Mouse (Mus musculus) heart, embryonic 10.5 days (tissue): ENCODE data around the gene Bahcc1. TPM values are rescaled to one million over a fixed set of nuclear protein-coding genes. Genes with fewer than 3 reads are reported as not detected.

Experiments used
- DNase-seq: peaks from one replicate; pipeline ENCODE4 v3.0.0-alpha.2; 2017; ENCODE audit warnings: low spot score
- H3K27ac ChIP-seq: fragments of 300-500 bp; sonication (generic); 2 replicates; pipeline ENCODE4 v1.5.1; 2016; ENCODE audit warnings: mild to moderate bottlenecking
- H3K27me3 ChIP-seq: fragments of 300-500 bp; sonication (generic); 2 replicates; pipeline ENCODE4 v1.6.1; 2016; ENCODE audit warnings: mild to moderate bottlenecking; ENCODE audit not compliant: poor library complexity, insufficient read depth, severe bottlenecking
- H3K36me3 ChIP-seq: fragments of 300-500 bp; sonication (generic); 2 replicates; pipeline ENCODE4 v1.6.1; 2016; ENCODE audit warnings: mild to moderate bottlenecking, moderate library complexity
- H3K4me1 ChIP-seq: fragments of 300-500 bp; sonication (generic); 2 replicates; pipeline ENCODE4 v1.6.1; 2016; ENCODE audit warnings: mild to moderate bottlenecking
- H3K4me3 ChIP-seq: fragments of 300-500 bp; sonication (generic); 2 replicates; pipeline ENCODE4 v1.5.1; 2016; ENCODE audit warnings: mild to moderate bottlenecking, moderate library complexity
- H3K9me3 ChIP-seq: fragments of 300-500 bp; sonication (generic); 2 replicates; pipeline ENCODE4 v1.6.1; 2016; ENCODE audit warnings: mild to moderate bottlenecking, moderate library complexity
- WGBS: fragments of 180-500 bp; shearing (Covaris S2); methylation state at CpG from one replicate; pipeline ENCODE4 v1.1.7; 2016; 5-methylcytosine and 5-hydroxymethylcytosine counted together
- polyA plus RNA-seq: library from polyadenylated mRNA; unstranded; fragments of >200 nt; fragmentation: Nextera tagmentation; extraction: Ambion mirVana; gene quantifications from 2 replicates; pipeline ENCODE4 v1.2.1, GENCODE M21; 2016

The Bahcc1 gene
- 7.7 and 12.9 TPM in 2 replicates for polyA plus RNA-seq

- WGBS = 2% methylated on average over 36 of the region's 36 CpGs
Observed at GRCm38 (mm10) chr11:120232230-120233097, at the start of gene Bahcc1. Gene Bahcc1 (plus strand): TSS chr11:120232947.

GRCm38 (mm10) chr11:120183180-120183579 lies 49.6 kb upstream of the Bahcc1 start:
- DNase-seq = no peak
- peak overlapping the region; percentile 99; the same call in 1 of the 2 replicates for H3K27ac ChIP-seq
- peaks cover 58% of the 10 kb centered on the region for H3K4me1 ChIP-seq
- H3K27me3 ChIP-seq = no peaks in the 10 kb centered on the region
- no peaks in the 10 kb centered on the region for H3K9me3 ChIP-seq
- peak overlapping the region; percentile 95 for H3K4me3 ChIP-seq
- 13% methylated on average over 1 of the region's 1 CpGs for WGBS
- peaks cover 16% of the 10 kb centered on the region for H3K36me3 ChIP-seq

More at GRCm38 (mm10) chr11:120232230-120233097, at the start of gene Bahcc1:
- peak; percentile 100 for DNase-seq
- no peaks in the 10 kb centered on the region for H3K27me3 ChIP-seq
- no peaks in the 10 kb centered on the region for H3K9me3 ChIP-seq
- H3K4me3 ChIP-seq = peak within 1 kb of the TSS; percentile 89
- H3K27ac ChIP-seq = peak within 1 kb of the TSS; percentile 99
- peaks cover 7% of the 10 kb centered on the region; the same call in 1 of the 2 replicates for H3K36me3 ChIP-seq
- peaks cover 49% of the 10 kb centered on the region for H3K4me1 ChIP-seq

GRCm38 (mm10) chr11:120183708-120184107 lies 49.0 kb upstream of the Bahcc1 start:
- Histone ChIP-seq H3K4me3 (peak overlapping the region; percentile 95), H3K27ac (peak overlapping the region; percentile 99), H3K36me3 (peaks cover 17% of the 10 kb centered on the region), H3K27me3 (no peaks in the 10 kb centered on the region), H3K4me1 (peaks cover 57% of the 10 kb centered on the region), H3K9me3 (no peaks in the 10 kb centered on the region)
- no peak for DNase-seq
- 26% methylated on average over 11 of the region's 11 CpGs for WGBS

GRCm38 (mm10) chr11:120184371-120185315 lies 48.1 kb upstream of the Bahcc1 start:
- Histone ChIP-seq H3K36me3 (peaks cover 17% of the 10 kb centered on the region), H3K27me3 (no peaks in the 10 kb centered on the region), H3K4me3 (peak overlapping the region; percentile 95), H3K9me3 (no peaks in the 10 kb centered on the region), H3K4me1 (peaks cover 55% of the 10 kb centered on the region), H3K27ac (peak overlapping the region; percentile 99)
- no peak for DNase-seq
- 3% methylated on average over 16 of the region's 16 CpGs for WGBS

- peaks cover 59% of the 10 kb centered on the region for H3K4me1 ChIP-seq
- peaks cover 17% of the 10 kb centered on the region for H3K36me3 ChIP-seq
- peak overlapping the region; percentile 99 for H3K27ac ChIP-seq
- H3K9me3 ChIP-seq = no peaks in the 10 kb centered on the region
- H3K27me3 ChIP-seq = no peaks in the 10 kb centered on the region
- WGBS = 1% methylated on average over 54 of the region's 54 CpGs
- peak overlapping the region; percentile 95 for H3K4me3 ChIP-seq
- DNase-seq = no peak
Observed at GRCm38 (mm10) chr11:120185316-120186141, 47.2 kb upstream of the Bahcc1 start.

DNA sequence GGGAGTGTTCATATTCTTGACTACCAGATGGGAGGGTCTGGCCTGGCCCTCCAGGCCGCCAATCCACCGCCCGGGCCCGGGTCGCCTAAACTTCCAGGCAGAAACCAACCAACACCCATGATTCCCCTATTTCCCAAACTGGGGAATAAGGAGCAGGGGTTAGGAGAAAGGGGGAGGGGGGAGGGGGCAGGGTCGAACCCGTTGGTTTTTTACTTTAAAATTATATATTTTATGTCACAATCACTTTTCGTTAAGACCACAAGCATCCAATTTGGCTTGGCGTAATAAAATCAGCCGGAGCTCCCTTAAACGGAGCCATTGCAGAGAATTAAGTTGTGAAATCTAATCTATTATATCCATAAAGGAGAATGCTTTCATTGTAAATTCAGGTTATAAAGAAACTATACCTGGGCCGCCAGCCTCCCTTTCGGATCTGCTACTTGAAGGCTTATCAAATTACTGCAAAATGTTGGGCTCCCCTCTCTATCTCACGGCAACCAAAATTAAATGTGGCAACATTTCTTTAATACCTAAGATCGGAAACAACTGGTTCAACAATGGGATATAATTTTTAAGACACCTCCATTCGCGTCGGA lies 46.5 kb upstream of the Bahcc1 start:
- DNase-seq = no peak
- peaks cover 65% of the 10 kb centered on the region for H3K4me1 ChIP-seq
- 9% methylated on average over 18 of the region's 18 CpGs for WGBS

DNA sequence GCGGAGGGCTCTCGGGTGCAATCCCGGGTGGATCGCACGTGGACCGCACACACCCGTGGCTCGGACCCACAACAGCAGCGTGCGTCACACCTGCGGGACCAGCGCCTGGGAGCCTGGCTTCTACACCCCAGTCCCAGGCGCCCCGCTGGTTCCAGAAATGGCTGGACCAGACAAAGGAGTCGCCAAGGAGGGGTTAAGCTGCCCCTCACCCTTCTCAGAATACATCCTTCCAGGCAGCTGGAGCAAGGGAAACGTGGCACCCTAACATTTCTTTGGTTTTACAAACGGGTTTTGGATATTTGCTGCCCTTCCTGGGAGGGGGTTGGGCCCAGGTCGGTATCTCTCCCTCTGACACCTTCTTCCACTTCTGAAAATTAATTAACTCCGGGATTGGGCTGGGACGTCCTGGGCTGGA lies 45.9 kb upstream of the Bahcc1 start:
- Histone ChIP-seq H3K4me3 (peak overlapping the region; percentile 95), H3K9me3 (no peaks in the 10 kb centered on the region), H3K27ac (peak overlapping the region; percentile 99), H3K36me3 (peaks cover 17% of the 10 kb centered on the region), H3K4me1 (peaks cover 65% of the 10 kb centered on the region), H3K27me3 (no peaks in the 10 kb centered on the region)
- no peak for DNase-seq
- 2% methylated on average over 20 of the region's 20 CpGs for WGBS

More for the DNA sequence above, 46.5 kb upstream of the Bahcc1 start:
- no peaks in the 10 kb centered on the region for H3K9me3 ChIP-seq
- peaks cover 17% of the 10 kb centered on the region for H3K36me3 ChIP-seq
- H3K27me3 ChIP-seq = no peaks in the 10 kb centered on the region
- H3K27ac ChIP-seq = peak overlapping the region; percentile 99
- peak overlapping the region; percentile 95 for H3K4me3 ChIP-seq

GRCm38 (mm10) chr11:120187236-120188101 lies 45.3 kb upstream of the Bahcc1 start:
- no peak for DNase-seq
- H3K27ac ChIP-seq = peak overlapping the region; percentile 99

DNA sequence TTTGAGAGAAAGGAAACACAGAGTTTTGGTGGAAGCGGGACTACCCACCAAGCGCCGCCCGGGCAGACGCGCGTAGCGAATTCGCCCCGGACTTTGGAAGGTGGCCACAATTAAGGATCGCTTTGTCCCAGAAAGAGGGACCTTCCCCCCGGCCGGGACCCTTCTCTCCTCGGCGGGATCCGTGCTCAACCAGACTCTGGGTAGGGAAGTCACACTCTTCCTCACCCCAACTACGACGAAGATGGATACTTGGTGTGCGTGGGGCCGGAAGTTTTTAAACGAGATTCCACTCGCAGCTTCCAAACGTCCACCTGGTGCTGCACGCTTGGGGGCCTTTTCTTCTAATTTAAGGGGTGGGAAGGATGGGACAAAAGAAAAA lies 44.7 kb upstream of the Bahcc1 start:
- under 1% methylated on average over 24 of the region's 24 CpGs for WGBS
- H3K27ac ChIP-seq = peak overlapping the region; percentile 99
- H3K4me1 ChIP-seq = peaks cover 53% of the 10 kb centered on the region

More at GRCm38 (mm10) chr11:120187236-120188101, 45.3 kb upstream of the Bahcc1 start:
- WGBS = under 1% methylated on average over 43 of the region's 43 CpGs
- Histone ChIP-seq H3K27me3 (no peaks in the 10 kb centered on the region), H3K36me3 (peaks cover 17% of the 10 kb centered on the region), H3K9me3 (no peaks in the 10 kb centered on the region), H3K4me3 (peak overlapping the region; percentile 95), H3K4me1 (peaks cover 59% of the 10 kb centered on the region)

GRCm38 (mm10) chr11:120188481-120189441 lies 44.0 kb upstream of the Bahcc1 start:
- peaks cover 46% of the 10 kb centered on the region for H3K4me1 ChIP-seq
- DNase-seq = no peak
- under 1% methylated on average over 41 of the region's 41 CpGs for WGBS
- H3K4me3 ChIP-seq = peak overlapping the region; percentile 95
- H3K9me3 ChIP-seq = no peaks in the 10 kb centered on the region
- peak overlapping the region; percentile 99 for H3K27ac ChIP-seq
- H3K27me3 ChIP-seq = no peaks in the 10 kb centered on the region
- H3K36me3 ChIP-seq = peaks cover 17% of the 10 kb centered on the region

More for the DNA sequence above, 44.7 kb upstream of the Bahcc1 start:
- Histone ChIP-seq H3K27me3 (no peaks in the 10 kb centered on the region), H3K9me3 (no peaks in the 10 kb centered on the region), H3K36me3 (peaks cover 17% of the 10 kb centered on the region), H3K4me3 (peak overlapping the region; percentile 95)
- no peak for DNase-seq
